Mouse (Mus musculus): ENCODE data around the gene C1qtnf6.
A peak's percentile ranks its signal among the peaks of the same experiment; 100 is the strongest.

The C1qtnf6 gene

DNA sequence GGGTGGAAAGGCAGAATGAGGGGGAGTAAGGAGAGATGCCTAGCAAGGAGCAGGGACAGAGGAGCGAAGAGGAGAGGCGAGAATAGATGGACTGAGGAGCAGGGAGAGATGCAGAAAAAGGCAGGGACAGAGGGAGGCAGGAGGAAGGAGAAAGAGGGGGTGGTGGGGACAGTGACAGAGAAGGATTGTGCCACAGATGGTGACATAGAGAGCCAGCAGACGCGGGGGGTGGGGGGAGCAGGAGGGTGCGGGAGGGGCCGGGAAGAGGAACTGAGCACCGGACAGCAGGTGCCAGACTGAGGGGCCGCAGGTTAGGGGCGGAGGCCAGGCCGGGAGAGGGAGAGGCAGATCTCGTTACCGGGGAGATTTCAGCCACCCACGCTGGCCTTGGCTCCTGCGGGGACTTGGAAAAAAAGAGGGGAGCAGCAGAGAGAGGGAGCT is 13.4 kb upstream of the C1qtnf6 start, which contains the start of gene Sstr3:
Gene Sstr3 (minus strand): TSS at position 125 of the 441 bp plus-strand sequence.
- no peak for DNase-seq

DNA sequence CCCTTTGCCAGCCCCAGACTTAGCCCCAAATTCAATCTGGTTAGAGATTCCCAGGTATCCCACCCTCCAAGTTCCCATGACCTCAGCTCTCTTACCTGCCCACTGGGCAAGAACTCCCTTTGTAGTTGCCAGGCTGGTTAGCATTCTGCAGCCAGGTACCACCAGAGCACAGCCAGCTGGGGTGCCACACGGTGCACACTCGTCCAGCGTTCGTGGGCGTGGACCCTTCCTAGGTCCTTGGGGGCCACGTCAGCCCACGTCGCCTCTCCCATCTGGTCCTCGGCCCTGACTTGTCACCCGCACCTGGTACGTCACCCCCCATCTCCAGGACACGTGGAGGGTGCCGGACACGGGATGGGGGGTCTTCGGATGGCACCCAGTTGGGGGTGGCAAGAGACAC is 12.8 kb upstream of the C1qtnf6 start:
- DNase-seq = no peak

DNA sequence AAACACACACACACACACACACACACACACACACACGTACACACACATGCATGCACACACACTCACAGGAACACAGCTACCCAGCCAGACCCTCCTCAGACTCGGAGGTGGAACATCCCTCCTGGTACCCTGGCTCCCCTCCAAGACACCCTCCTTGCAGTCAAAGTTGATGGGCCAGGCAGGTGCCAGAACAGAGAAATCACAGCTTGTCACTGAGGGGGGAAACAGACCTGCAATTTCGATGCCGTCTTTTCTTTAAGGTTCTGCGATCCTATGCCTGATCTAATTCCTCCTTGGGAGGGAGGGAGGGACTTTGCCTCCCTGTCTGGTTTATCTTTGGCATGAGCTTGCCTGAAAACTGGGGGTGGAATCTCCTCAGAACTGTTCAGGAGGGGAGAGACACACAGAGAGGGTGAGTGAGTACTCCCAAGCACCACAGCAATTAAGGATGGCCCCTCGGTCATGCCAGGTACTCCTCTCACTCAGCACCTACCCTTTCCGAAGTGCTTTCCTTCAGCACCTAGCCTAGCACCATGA is 11.6 kb upstream of the C1qtnf6 start:
- no peak for DNase-seq

DNA sequence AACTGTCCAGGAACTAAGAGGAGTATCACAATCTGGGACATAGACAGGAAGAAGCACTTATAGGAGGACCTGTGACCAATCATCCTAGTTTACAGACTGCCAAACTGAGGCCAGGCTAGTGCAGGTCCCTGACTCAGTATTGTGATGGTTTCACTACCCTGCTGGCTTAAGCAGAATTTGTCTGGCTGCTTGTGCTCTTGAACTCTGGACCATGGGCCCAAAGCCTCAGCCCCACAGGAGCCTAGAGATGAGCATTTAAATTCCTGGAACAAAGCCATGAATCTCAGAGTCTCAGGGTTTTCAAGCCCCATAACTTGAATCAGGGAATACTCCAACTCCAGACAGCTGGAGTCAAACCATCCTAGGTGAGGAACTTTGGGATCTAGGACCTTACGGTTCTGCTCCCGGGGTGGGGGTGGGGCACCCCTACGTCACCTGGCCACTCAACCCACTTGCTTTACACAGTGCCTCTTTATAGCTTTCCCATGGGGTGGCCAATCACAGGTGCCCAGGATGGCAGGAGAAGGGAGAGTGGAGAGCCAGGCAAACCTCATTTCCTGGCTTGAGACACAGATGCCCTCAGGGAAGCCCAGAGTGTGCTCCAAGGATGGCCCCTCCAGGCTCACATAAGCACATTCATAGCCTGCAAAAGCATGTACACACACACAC is 11.0 kb upstream of the C1qtnf6 start:
- peak in 1 of 2 experiments; percentile 42 for DNase-seq

DNA sequence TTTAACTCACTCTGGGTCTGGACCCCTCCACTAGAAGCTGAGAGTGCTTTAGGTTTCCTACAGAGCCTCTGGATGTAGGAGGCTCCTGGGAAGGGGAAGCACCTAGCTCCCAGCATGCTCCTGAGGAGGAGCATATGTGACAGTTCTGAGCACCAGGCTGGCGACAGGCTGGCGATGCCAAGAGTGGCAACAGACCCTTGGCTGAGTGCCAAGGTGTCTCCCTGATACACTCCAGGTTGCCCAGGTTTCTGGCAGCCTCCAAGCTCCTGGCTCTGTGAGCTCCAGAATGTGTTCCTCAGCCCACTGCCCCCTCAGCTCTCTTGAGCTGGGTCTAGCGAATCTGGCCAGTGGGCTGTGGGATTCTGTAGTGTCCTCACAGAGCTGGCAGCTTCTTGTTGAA is 10.4 kb upstream of the C1qtnf6 start:
- peak in 1 of 2 experiments; percentile 13 for DNase-seq

DNA sequence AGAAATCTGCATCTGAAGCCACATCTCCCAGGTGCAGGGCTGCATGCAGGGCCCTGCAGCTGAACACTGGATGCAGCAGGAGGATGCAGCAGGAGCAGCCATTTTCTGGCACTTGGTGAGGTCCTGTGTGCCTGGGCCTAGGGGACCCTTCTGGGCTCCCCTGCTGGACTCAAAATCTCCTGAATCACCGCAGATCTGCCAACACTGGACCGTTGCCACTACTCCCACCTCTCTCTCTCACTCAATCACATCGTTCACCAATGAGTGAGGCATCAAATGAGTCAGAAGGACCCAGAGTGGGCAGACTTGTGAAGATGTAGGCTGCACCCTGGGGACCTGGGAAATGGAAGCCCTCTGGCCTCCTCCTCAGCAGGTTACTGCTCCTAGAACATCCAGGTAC is 9.8 kb upstream of the C1qtnf6 start:
- DNase-seq = no peak

DNA sequence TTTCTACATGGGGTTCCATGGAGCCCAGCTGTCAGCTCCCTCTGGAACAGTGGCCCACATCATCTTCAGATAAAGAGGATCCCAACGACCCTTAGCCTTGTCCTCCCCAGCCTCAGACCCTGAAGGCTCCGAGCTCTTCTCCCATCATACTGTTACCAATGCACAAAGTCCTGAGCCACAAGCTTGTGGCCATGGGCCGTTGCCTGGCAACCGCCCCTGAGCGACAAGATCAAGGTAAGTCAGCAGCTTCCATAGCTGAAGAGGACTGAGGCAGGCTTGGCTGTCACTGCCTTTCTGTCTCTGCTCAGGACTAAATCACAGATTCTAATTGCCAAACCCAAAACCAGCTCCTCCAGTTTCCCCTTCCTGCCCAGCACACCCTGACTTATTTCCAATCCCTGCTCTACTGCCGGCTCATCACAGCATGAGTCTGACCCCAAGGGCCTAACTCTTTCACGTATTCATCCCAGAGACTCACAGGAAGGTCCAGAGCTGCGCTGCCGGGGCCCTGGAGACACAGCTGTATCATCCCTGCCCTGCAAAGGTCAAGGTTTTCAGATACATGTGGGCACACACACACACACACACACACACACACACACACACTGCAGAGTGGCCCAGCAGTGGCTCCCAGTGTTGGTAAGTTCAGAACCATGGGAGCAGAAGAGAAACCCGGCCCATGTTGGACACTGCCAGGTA is 4.7 kb upstream of the C1qtnf6 start:
- DNase-seq = no peak

DNA sequence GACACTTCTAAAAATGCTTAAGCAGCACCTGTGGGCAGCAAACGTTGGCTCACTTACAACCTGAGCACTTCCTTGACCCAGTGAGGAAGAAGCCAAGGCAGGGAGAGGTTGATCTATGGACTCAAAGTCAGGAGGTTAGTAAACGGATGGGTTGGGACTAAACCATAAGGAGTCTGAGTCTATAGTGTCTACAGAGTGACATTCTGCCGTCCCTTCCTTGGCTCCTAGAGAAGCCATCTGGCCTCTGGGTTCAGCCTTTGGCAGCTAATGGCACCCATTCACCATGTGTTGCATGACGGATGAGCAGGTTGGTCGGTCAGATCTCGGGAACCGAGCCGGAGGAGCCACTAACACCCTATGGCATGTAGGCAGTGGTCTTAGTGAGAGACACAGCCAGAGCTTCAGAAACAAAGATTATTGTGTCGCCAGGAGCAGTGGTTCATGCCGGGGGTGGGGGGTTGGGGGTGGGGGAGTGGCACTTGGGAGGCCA is 2.2 kb upstream of the C1qtnf6 start:
- DNase-seq = peak in 1 of 2 experiments; percentile 65

DNA sequence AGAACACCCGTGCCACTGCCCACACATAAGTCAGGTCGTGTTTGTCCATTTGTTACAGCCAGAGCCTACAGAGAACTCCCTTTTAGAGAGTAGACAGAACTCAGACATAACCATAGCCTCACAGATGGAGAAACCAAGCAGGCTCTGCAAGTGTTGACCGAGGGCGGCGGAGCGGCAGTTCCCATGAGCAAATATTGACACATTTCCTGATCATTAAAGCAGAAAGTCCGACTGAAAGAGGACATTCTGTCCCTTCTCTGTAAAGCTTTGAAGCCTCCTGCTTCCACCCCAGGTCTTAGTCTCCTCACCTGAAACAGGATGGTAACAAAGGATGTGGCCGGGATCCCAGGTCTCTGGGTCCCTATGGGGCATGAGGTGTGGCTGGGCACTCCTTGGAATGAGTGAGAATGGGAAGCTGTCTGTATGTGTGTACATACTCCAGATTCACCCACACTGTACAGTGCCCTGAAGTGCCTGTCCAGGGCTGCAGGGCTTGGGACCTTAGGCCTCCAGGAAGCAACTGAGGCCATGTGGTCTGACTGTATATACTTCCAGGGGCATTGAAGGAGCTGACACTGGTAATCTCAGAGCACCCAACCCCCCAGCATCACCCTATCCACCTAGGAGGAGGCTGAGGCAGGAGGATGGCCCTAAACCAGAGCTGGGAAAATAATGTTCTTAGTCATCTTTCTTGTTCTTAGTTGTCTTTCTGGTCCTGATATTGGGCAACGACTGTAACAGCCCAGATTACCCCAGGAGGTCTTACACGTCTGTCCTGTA is 1.5 kb upstream of the C1qtnf6 start:
- DNase-seq = no peak

DNA sequence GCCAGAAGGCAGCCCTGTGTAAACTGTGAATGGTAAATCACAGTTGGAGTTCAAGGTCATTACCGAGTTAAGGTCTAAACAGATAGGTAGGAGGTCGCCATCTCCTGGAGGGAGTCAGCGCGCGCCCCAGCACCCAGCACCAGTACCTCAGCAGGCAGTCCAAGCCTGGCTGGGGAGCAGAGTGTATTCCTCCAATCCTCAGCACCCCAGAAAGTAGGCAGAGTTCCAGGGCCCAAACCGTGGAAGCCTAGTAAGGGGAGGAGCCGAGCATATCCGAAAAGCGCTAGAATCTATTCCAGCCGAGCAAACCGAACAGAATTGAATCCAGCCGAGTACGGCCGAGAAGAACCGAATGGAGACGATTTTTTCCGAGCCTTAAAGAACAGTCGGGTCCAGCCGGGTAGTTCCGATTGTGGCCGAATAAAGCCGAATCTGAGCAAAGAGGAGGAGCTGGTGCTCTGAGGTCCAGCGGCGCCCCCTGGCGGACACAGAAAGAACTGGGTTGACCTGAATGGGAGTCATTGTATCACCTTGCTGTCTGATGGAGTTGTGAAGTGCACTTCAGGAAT is 769 bp upstream of the C1qtnf6 start:
- DNase-seq = peak; percentile 99 to 100

DNA sequence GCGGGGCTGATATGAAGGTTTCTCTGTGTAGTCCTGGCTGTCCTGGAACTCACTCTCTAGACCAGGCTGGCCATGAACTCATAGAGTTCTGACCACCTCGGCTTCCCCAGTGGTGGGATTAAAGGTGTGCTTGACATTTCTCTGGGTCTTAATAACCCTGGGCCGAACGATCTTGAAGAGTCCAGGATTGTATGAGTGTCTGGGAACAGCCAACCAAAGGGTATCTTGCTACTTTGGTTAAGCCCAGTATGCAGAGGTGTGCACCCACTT is 170 bp upstream of the C1qtnf6 start:
- no peak for DNase-seq

DNA sequence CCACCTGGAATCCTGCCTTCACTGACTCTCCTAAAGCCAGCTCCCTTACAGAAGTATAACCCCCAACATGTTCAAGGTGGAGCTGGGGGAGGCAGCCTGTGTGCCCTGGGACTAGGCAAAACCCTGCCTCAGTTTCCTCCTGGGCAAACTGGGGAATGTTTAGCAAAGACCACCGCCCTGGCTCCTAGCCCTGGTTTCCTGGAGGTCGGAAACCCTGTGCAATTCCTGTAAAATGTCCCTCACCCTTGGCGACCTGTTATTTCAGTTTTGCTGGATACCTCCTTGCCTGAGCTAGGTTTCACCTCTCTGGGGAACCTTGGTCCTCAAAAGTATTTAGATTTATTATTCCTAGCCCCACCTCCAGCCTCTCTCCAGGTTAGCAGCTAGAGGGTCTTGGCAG is 1.1 kb downstream of the C1qtnf6 start:
- no peak for DNase-seq

DNA sequence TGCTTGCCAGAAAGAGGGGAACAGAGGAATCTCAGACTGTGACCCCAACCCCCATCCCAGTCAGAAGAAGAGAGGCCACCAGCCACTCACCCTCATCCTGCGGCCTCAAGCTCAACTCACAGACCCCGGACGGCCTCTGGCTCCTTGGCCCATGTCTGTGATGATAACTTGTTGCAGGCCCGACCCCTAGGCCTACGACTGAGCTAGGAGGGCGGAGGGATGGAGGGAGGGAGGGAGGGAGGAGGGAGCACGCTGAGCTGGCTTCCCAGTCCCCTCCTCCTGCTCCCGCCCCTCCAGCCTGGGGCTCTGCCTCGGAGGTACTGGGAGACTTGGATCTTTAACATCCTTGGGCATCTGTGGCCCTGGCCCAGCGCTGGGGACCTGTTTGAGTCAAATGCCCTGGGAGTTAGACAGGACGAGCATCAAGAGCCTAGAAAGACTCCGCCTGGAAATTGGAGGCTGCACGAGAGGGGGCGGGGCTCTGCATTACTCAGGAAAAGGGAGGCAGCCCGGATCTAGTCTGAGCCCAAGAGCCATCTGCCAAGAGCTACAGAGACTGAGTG is 1.7 kb downstream of the C1qtnf6 start:
- peak; percentile 55 to 56 for DNase-seq

DNA sequence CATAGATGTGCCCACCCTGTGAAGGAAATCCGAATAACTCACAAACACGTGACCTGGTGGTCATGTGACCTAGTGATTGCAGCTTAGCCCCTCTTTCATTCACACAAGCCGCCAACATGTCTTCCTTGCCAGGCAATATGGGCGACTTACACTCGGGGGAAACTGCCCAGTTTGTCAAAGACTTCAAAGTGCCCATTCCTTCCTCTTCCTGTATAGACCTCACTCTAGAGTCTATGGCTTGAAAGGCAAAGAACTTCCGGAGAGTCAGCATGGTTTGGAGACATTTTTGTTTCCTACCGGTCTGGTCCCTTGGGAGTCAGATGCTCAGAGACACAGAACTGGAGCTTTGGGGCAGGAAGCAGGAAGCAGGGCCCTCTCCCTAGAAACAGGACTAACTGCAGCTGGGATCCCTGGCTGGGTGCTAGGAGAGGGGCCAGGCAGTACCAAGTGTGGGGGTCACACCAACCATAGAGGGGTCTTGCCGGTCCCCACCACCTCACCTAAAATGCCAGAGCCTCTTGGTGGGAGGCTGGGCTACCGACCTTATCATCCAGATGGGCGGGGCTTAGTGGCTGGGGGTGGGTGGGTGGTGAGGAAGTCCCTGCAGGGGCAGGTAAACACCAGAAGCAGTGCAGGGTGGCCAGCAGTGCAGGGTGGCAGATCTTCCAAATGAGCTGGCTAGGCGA is 2.3 kb downstream of the C1qtnf6 start:
- DNase-seq = peak; percentile 29 to 51

DNA sequence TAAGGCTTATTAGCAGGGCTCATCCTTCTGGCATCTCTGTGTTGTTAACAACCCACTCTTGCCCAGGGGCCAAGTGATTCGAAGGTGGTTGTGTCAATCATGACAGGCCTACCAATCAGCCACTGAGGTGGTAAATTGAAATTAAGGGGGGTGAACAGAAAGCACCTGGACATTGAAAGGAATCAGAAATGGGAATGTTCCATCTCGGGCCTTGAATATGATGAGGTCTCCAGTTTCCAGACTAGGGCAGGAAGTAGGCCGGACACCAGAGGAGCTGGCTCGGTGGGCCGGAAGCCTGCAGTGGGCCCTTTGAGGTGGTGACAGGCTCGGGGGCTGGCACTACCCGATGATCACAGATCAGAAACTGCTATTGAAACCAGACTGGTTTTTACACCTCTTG is 3.2 kb downstream of the C1qtnf6 start:
- peak; percentile 21 to 22 for DNase-seq

DNA sequence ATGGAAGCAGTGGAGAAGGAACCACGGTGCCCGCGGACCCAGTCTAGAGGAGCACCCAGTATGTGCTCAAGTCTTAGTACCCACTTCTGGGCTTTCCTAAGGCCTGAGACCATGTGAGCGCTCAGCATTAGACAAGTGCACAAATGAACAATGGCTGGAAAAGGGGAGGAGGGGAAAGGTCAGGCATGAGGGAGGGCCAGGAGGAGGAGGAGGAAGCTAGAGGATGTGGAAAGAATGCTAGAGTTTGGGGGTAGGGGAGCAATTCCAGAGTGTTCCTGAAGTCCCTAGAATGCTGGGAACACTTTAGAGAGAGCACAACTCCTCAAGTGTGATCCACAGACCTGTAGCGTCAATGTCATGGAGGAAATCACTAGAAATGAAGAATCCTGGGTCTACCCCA is 7.1 kb downstream of the C1qtnf6 start:
- no peak for DNase-seq

DNA sequence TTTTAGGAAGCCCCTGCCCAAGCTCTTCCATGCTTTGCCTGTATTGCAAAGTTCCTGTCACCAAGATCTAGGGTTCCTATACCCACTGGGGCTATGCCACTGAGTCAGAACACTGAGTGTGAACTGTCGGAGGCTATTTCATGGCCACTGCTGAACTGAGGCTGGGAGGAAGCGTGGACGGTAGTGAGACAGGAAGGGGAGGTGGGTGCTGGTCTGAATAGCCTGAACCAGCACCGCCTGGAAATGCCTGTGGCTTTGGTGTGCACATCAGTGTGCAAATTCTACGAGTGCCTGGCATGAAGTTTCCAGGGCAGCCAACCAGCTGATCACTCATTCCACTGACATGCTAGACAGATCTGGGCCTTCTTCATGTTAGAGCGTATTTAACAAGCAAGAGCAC is 9.3 kb downstream of the C1qtnf6 start:
- no peak for DNase-seq

DNA sequence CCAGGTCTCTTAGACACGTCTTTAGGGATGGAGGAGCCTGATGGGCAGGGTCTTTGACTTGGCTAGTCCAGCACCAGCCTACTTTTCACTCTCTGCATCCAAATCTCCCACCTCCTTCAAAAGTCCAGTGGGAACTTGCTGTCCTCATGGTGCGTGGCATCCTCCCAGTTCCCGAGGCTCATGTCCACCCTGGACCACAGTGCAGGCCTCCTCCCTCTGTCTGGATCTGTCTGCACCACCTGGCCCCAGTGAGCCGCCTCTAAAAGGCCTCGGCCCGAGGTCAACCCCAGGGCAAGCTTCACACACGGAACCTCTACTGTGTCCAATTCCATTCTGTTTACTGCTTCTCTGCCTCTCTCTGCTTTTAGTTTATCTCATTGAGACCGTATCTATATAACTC is 9.9 kb downstream of the C1qtnf6 start:
- DNase-seq = no peak

DNA sequence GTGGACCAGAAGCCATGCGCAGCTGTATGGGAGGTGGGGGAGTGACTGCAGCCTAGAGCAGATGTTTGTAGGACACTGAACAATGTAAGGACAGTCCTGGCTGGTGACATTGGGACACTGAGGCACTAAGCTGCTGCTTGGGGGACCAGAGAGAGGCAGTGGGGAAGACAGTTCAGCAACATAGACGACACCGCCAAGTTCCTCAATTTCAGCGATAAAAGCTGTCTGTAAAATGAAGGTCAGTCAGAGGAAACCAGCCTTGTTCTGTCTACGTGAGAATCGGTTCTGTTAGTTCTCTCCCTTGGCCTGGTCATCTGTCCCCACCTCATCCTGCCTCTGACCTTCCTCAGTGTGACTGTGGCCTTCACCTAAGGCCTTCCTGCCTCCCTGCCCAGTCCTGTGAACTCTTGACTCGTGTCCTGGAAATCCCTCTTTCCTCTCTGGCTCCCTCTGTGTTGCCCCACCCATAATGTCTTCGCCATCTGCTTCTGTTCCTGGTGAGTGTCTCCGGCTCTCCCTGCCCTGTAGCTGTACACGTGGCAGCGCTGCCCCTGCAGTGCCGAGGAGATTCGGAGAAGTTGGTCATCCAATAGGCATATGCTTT is 11.0 kb downstream of the C1qtnf6 start:
- DNase-seq = peak; percentile 35 to 44

DNA sequence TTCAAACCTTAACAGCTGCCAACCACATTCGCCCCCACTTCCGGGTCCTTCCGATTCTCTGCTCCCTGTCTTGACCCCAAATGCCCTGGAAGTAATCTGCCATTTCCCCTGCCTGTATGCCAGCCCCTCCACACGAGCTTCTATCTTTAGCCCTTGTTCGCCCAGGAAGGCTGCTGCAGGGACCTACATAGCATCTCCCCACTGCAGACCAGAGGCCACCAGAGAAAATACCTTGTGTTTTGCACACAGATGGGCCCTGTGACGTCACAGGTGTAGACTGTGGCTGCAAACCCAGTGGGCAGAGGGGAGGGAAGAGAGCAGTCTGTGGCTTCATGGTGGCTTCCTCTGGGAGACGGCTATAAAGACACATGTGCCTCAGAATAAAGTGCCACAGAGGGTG is 13.0 kb downstream of the C1qtnf6 start:
- DNase-seq = no peak

DNA sequence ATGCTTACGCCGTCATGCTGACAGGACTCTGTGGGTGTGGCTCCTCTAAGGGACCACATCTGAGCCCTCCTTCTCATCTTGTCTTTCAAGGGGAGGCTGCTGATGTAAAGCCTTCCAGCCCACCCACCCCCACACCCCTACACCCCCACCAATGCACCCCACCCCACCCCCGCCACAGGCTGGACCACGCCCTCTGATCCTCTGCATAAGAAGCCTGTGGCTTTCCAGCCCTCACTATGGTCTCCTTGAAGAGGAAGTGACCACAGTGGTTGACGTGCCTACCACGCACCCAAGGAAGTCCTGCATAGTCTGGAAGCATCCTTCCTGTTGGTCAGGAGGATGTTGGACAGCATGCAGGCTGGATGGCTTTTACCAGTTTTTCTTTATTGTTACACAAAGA is 15.5 kb downstream of the C1qtnf6 start:
- no peak for DNase-seq
